Mouse (Mus musculus): ENCODE results near the gene Cdc16.
"Not testable (repeated sequence)": the region's sequence is repeated elsewhere in the genome, so short reads cannot be mapped to it uniquely, and the experiment has no call there.

Gene Cdc16

DNA sequence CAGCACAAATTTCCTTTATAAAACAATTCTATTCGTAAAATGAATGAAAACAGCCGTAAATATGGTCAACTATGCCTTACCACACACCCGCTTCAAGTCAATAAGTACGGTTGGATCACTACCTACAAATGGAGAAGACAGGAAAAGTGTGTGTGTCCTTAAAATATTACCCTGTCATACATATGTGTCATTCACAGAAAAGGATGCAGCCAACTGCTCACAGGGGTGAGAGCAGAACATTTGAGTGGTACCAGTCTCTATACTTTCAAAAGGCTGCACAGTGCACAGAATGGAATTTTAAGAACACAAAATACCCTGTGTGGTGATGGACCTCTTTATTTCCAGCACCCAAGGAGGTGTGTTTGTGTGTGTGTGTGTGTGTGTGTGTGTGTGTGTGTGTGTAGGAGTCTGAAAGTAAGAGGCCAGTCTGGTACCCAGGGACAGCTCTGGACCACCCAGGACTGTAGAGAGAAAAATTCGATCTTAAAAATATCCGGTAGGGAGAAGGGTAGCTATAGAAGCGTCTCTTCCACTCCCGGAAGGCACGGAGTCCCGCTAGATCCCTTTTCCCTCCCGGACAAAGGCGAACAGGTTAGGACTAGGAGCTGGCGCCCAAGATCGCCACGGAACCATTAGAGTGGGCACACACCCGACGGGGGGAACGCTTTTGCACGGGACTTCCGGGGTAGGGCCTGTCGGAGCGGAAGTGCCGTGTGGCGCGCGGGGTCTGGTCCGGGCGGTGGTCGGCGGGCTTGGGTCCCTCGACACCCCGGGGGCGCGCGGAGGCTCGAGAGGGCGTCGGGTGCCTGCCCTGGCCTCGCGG lies at the start of gene Cdc16:
Gene Cdc16, plus strand, starts transcription at position 695 of the 823 bp plus-strand sequence.
- peak; percentile 86 for ATAC-seq (ENCODE audit: insufficient number of reproducible peaks, low FRiP score, low TSS enrichment)

- no peak for ATAC-seq (ENCODE audit: insufficient number of reproducible peaks, low FRiP score, low TSS enrichment)
Observed at GRCm38 (mm10) chr8:13708514-13708913, 49.0 kb upstream of the Cdc16 start.

GRCm38 (mm10) chr8:13718980-13719379 lies 38.5 kb upstream of the Cdc16 start:
- ATAC-seq (ENCODE audit: insufficient number of reproducible peaks, low FRiP score, low TSS enrichment) = no peak

DNA sequence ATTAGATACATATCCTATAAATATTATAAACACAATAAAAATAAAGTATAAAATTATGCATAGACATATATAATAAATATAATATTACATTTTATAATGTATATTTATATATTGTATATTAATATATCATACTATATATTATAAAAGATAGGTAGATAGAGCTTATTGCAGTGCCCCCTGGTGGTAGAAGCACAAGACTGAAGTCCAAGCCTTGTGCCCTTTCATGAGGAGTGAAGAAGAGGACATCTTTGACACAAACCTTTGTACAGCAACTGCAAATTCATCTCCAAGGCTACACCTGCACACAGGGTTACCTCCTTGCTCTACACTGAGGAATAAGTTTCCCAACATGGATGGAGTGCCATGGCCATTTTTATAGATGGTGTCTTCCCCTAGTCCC lies 31.8 kb upstream of the Cdc16 start:
- ATAC-seq (ENCODE audit: insufficient number of reproducible peaks, low FRiP score, low TSS enrichment) = no peak

- no peak for ATAC-seq (ENCODE audit: insufficient number of reproducible peaks, low FRiP score, low TSS enrichment)
Observed at GRCm38 (mm10) chr8:13727469-13728094, 29.9 kb upstream of the Cdc16 start.

DNA sequence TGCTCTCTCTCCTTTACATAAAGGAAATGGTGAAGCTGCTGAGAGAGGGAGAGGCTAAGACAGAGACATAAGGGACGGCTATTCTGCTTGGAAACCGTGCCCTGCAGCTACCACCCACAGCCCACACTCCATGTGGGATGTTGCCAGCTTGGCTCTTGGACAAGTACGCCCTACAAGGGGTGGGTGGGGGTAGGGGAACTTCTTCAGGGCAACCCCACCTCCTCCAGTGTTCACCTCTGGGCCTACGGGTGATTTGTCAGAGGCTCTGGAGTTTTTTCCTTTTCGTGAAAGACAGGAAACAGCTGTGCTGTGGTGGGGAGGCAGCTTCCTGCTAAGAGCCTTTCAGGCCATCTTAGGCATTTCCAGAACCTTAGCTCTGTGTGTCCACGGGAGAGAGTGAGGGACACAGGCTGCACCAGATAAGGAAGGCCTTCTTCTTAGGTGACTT lies 17.1 kb upstream of the Cdc16 start:
- ATAC-seq (ENCODE audit: insufficient number of reproducible peaks, low FRiP score, low TSS enrichment) = no peak

DNA sequence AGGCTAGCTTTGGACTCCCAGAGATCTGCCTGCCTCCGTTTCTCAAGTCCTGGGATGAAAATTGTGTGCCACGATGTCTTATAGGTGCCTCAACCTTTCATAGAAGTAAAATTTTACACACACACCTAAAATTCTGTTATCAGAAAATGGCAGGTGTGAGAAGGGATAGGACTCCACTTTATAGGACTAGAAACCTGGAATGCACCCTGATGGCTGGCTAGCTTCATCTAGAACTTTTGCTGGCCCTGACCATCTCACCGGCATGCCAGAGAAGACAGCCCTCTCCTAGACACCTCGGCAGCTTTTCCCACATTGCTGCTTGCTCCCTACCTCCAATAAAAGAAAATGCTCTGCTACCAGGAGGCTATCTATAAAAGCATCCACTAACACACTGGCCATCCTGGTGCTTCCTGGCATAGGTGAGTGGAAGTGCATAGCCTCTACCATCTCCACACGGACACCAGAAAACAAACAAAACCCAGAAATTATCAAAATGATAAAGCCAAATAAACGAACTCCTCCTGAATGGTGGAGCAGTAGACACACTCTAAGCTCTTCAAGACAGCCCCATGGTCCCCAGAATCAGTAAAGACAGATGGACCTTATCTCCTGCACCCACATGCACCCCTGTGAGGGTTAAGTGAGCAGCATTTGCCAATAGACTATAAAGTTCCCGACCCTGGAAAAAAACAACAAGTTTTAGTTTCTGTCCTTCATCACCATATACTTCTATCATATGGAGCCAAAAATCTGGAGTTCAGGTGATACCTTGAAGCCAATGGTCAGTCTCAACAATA lies 16.5 kb upstream of the Cdc16 start:
- no peak for ATAC-seq (ENCODE audit: insufficient number of reproducible peaks, low FRiP score, low TSS enrichment)

GRCm38 (mm10) chr8:13746212-13746611 lies 11.3 kb upstream of the Cdc16 start:
- not testable (repeated sequence) for ATAC-seq (ENCODE audit: insufficient number of reproducible peaks, low FRiP score, low TSS enrichment)

GRCm38 (mm10) chr8:13747626-13748025 lies 9.8 kb upstream of the Cdc16 start:
- no peak for ATAC-seq (ENCODE audit: insufficient number of reproducible peaks, low FRiP score, low TSS enrichment)

- ATAC-seq (ENCODE audit: insufficient number of reproducible peaks, low FRiP score, low TSS enrichment) = no peak
Observed at GRCm38 (mm10) chr8:13753680-13754079, 3.8 kb upstream of the Cdc16 start.

DNA sequence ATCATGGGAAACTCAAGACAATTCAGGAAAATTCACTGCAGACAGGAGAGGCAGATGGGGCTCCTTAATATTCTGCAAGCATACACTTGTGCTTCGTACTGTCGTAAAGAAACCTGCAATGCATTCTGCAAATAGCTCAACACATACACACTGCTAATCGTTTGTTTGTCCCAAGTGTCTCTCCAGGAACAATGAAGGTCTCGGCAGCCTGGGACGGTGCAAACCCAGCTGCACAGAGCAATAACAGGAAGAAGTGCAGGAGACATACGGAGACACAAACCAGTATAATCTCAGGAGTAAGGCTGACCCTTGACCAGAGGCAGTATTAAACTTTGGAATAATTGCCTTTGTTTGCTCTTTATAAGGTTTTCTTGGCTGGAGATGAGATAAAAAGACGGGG lies 996 bp upstream of the Cdc16 start:
- ATAC-seq (ENCODE audit: insufficient number of reproducible peaks, low FRiP score, low TSS enrichment) = no peak

GRCm38 (mm10) chr8:13757805-13758727 lies 590 bp downstream of the Cdc16 start:
- ATAC-seq (ENCODE audit: insufficient number of reproducible peaks, low FRiP score, low TSS enrichment) = 0 out of 2 replicates have a peak, but pooled peaks have one; percentile 9

GRCm38 (mm10) chr8:13769206-13769605 lies 11.7 kb downstream of the Cdc16 start:
- no peak for ATAC-seq (ENCODE audit: insufficient number of reproducible peaks, low FRiP score, low TSS enrichment)

DNA sequence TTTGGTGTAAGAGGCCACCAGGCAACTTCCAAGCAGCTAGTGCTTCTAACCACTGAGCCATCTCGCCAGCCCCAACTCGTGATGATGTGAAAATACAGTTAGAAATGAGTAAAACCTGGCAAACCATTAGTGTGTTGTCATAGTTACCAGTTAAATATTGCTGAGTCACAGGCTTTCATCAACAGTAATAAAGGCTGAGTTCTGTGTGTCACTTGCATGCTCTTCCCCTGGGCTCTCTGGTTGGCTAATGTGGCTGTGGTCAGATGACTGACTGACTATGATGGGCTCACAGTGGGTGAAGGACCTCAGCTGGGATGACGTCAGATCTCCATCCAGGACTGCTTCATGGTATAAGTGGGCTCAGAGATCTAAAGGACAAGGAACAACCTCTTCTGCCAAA lies 23.1 kb downstream of the Cdc16 start:
- no peak for ATAC-seq (ENCODE audit: insufficient number of reproducible peaks, low FRiP score, low TSS enrichment)

GRCm38 (mm10) chr8:13785250-13785763 lies 27.8 kb downstream of the Cdc16 start, which contains the start of gene Upf3a:
Upf3a (plus strand) TSS chr8:13785615.
- ATAC-seq (ENCODE audit: insufficient number of reproducible peaks, low FRiP score, low TSS enrichment) = peak; percentile 95

- peak; percentile 87 for ATAC-seq (ENCODE audit: insufficient number of reproducible peaks, low FRiP score, low TSS enrichment)
Observed at GRCm38 (mm10) chr8:13785764-13786299, 28.4 kb downstream of the Cdc16 start.

GRCm38 (mm10) chr8:13789606-13790005 lies 32.1 kb downstream of the Cdc16 start:
- no peak for ATAC-seq (ENCODE audit: insufficient number of reproducible peaks, low FRiP score, low TSS enrichment)

GRCm38 (mm10) chr8:13793097-13793745 lies 35.7 kb downstream of the Cdc16 start:
- ATAC-seq (ENCODE audit: insufficient number of reproducible peaks, low FRiP score, low TSS enrichment) = no peak

DNA sequence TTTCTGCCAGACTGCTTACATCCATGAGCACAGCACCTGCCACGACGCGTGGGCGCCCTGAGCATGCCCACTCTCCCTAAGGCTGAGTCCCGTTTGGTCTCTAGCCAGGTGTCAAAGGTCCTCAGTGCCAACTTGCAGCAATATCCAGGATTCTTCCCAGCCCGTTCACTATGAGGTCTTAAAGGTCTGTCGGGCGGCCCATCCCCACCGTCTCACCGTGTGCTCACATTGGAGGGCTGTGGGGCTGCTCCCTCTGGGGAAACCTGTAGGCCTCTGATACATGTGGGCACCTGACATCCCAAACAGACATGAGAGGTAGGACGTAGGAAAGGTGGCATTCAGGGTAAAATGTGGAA lies 36.2 kb downstream of the Cdc16 start:
- no peak for ATAC-seq (ENCODE audit: insufficient number of reproducible peaks, low FRiP score, low TSS enrichment)
